ENCODE assay signal across 14 mouse cellular contexts in genomic region chr1:43225531-43226151, GRCm38 (mm10). TPM values are rescaled to one million over a fixed set of nuclear protein-coding genes. Genes with fewer than 3 reads are reported as not detected.
DNase-seq lines count a peak whose midpoint lies in the region; ATAC-seq and TF ChIP-seq lines count a peak whose summit lies in the region.
"Had no signal": no experiment of that assay in that cellular context is flagged by ENCODE, and none has a peak within 500 bp of the region (broad histone marks: within the 10 kb centered on the region; RNA-seq: fewer than 3 reads in every experiment).

No protein-coding gene starts in this region.

- H3K9me3 ChIP-seq in heart, embryonic 11.5 days (replicated peaks; ENCODE audit: control insufficient read depth, low read length) = no peaks in the 10 kb centered on the region
- H3K9me3 ChIP-seq in lung, embryonic 15.5 days = no peaks in the 10 kb centered on the region
- H3K9me3 ChIP-seq in stomach, postnatal 0 days (ENCODE audit: control insufficient read depth, low read length) = no peaks in the 10 kb centered on the region
- no peaks in the 10 kb centered on the region for H3K9me3 ChIP-seq in midbrain, embryonic 15.5 days
- H3K9me3 ChIP-seq: hindbrain, embryonic 15.5 days; liver, embryonic 12.5 days had no signal

- H3K4me1 ChIP-seq in heart, embryonic 11.5 days (ENCODE audit: control insufficient read depth, insufficient read depth, low read length) = no peaks in the 10 kb centered on the region
- no peaks in the 10 kb centered on the region for H3K4me1 ChIP-seq in lung, embryonic 15.5 days
- no peaks in the 10 kb centered on the region for H3K4me1 ChIP-seq in stomach, postnatal 0 days (replicated peaks; ENCODE audit: control insufficient read depth, insufficient read depth)
- H3K4me1 ChIP-seq in midbrain, embryonic 15.5 days = no peaks in the 10 kb centered on the region
- H3K4me1 ChIP-seq: hindbrain, embryonic 15.5 days; liver, embryonic 12.5 days had no signal

- H3K36me3 ChIP-seq in heart, embryonic 11.5 days (ENCODE audit: control insufficient read depth, insufficient read depth, low read length) = no peaks in the 10 kb centered on the region
- no peaks in the 10 kb centered on the region for H3K36me3 ChIP-seq in lung, embryonic 15.5 days
- no peaks in the 10 kb centered on the region for H3K36me3 ChIP-seq in stomach, postnatal 0 days (ENCODE audit: control insufficient read depth, insufficient read depth, low read length)
- H3K36me3 ChIP-seq in midbrain, embryonic 15.5 days (replicated peaks) = no peaks in the 10 kb centered on the region
- H3K36me3 ChIP-seq: hindbrain, embryonic 15.5 days; liver, embryonic 12.5 days had no signal

- no peak overlapping the region for H3K4me3 ChIP-seq in heart, embryonic 11.5 days (ENCODE audit: low read depth, low read length)
- no peak overlapping the region for H3K4me3 ChIP-seq in lung, embryonic 15.5 days
- no peak overlapping the region for H3K4me3 ChIP-seq in stomach, postnatal 0 days (ENCODE audit: low read depth, low read length)
- H3K4me3 ChIP-seq in midbrain, embryonic 15.5 days = no peak overlapping the region
- H3K4me3 ChIP-seq: hindbrain, embryonic 15.5 days; liver, embryonic 12.5 days had no signal

- no peak for TF ChIP-seq EP300 in stomach, postnatal 0 days (optimal IDR thresholded peaks at IDR 0.05)

- TF ChIP-seq CTCF in stomach, postnatal 0 days (IDR thresholded peaks at IDR 0.05; ENCODE audit: low read depth) = no peak

- 68% methylated on average over 8 of the region's 8 CpGs for WGBS in heart, embryonic 11.5 days (ENCODE audit: insufficient replicate concordance)
- WGBS in lung, embryonic 15.5 days = 62% methylated on average over 8 of the region's 8 CpGs
- WGBS in stomach, postnatal 0 days = 53% methylated on average over 8 of the region's 8 CpGs
- WGBS in midbrain, embryonic 15.5 days = 60% methylated on average over 8 of the region's 8 CpGs

- H3K9ac ChIP-seq in heart, embryonic 11.5 days (ENCODE audit: low read depth, low read length) = no peak overlapping the region
- H3K9ac ChIP-seq in lung, embryonic 15.5 days = no peak overlapping the region
- H3K9ac ChIP-seq in stomach, postnatal 0 days (ENCODE audit: low read length) = no peak overlapping the region
- no peak overlapping the region for H3K9ac ChIP-seq in midbrain, embryonic 15.5 days
- H3K9ac ChIP-seq: hindbrain, embryonic 15.5 days; liver, embryonic 12.5 days had no signal

- no peaks in the 10 kb centered on the region for H3K27me3 ChIP-seq in heart, embryonic 11.5 days (ENCODE audit: control insufficient read depth, insufficient read depth, low read length)
- no peaks in the 10 kb centered on the region for H3K27me3 ChIP-seq in lung, embryonic 15.5 days
- H3K27me3 ChIP-seq in stomach, postnatal 0 days (ENCODE audit: control insufficient read depth, insufficient read depth, low read length) = no peaks in the 10 kb centered on the region
- no peaks in the 10 kb centered on the region for H3K27me3 ChIP-seq in midbrain, embryonic 15.5 days (replicated peaks)
- H3K27me3 ChIP-seq: CH12.LX; hindbrain, embryonic 15.5 days; liver, embryonic 12.5 days had no signal

- DNase-seq in heart, adult 9 months (ENCODE audit: low spot score in 2 of 2) = no peak
- no peak for DNase-seq in lung, postnatal 10 days
- DNase-seq in stomach, postnatal 0 days (ENCODE audit: low spot score) = no peak
- no peak for DNase-seq in T-cell, adult 2 months (ENCODE audit: low spot score)
- DNase-seq: cerebellum, postnatal 14 days; thymus, adult 2 months had no signal

- no peak overlapping the region for H3K4me2 ChIP-seq in heart, embryonic 11.5 days
- no peak overlapping the region for H3K4me2 ChIP-seq in lung, embryonic 15.5 days
- H3K4me2 ChIP-seq in stomach, postnatal 0 days (replicated peaks; ENCODE audit: low read depth) = no peak overlapping the region
- H3K4me2 ChIP-seq in midbrain, embryonic 15.5 days = no peak overlapping the region
- H3K4me2 ChIP-seq: hindbrain, embryonic 15.5 days; liver, embryonic 12.5 days had no signal

- 0 out of 2 replicates have a peak overlapping the region, but pooled peaks have one; percentile 29 for H3K27ac ChIP-seq in heart, embryonic 11.5 days (ENCODE audit: low read depth, low read length)
- peak overlapping the region; percentile 11; the same call in 1 of the 2 replicates for H3K27ac ChIP-seq in lung, embryonic 15.5 days
- no peak overlapping the region for H3K27ac ChIP-seq in stomach, postnatal 0 days (replicated peaks)
- H3K27ac ChIP-seq in midbrain, embryonic 15.5 days = no peak overlapping the region
- H3K27ac ChIP-seq: hindbrain, embryonic 15.5 days; liver, embryonic 12.5 days; macrophage had no signal

- no peak for ATAC-seq in heart, embryonic 11.5 days (replicated peaks; ENCODE audit: insufficient number of reproducible peaks, low FRiP score, low TSS enrichment)
- no peak for ATAC-seq in lung, embryonic 15.5 days (ENCODE audit: borderline replicate concordance, extremely low read depth, low FRiP score, low TSS enrichment)
- ATAC-seq in granulocyte monocyte progenitor cell, adult 5-6 weeks (replicated peaks; ENCODE audit: poor library complexity, severe bottlenecking) = peak; percentile 59
- ATAC-seq in stomach, postnatal 0 days (ENCODE audit: low FRiP score, low TSS enrichment) = peak; percentile 60; the same call in 1 of the 2 replicates
- no peak for ATAC-seq in midbrain, embryonic 15.5 days (replicated peaks)
- ATAC-seq: liver, embryonic 12.5 days had no signal

RNA-seq across cellular contexts. Expression of gene Fhl2, which starts 28.9 kb away (rescaled TPM):
- 181 and 186 TPM in 2 replicates for polyA plus RNA-seq in heart, embryonic 11.5 days (2014; fragmentation: Nextera tagmentation; extraction: Ambion mirVana)
- 35.0 and 36.9 TPM in 2 replicates for polyA plus RNA-seq in lung, embryonic 15.5 days (2015; fragmentation: Nextera tagmentation; extraction: Ambion mirVana)
- not detected in 2 replicates for total RNA-seq in granulocyte monocyte progenitor cell, adult 5-6 weeks (2014; fragmentation: Nextera tagmentation)
- total RNA-seq in granulocyte monocyte progenitor cell, adult 5-6 weeks (2017) = 0.88 TPM in 1 of 2 replicates, not detected in the other
- 124 and 126 TPM in 2 replicates for polyA plus RNA-seq in stomach, postnatal 0 days (2015; fragmentation: Nextera tagmentation; extraction: Ambion mirVana)
- 24.7 and 25.7 TPM in 2 replicates for polyA plus RNA-seq in midbrain, embryonic 15.5 days (2015; fragmentation: Nextera tagmentation; extraction: Ambion mirVana)
- polyA plus RNA-seq: macrophage had no signal

Comparison
In these comparisons a context has a peak if more than half of its experiments do, and no peak if none do; other contexts are left out.
1. ATAC-seq: peak in granulocyte monocyte progenitor cell, adult 5-6 weeks (single experiment) and stomach, postnatal 0 days (single experiment); none in heart, embryonic 11.5 days (single experiment), lung, embryonic 15.5 days (single experiment) and midbrain, embryonic 15.5 days (single experiment).
2. H3K27ac ChIP-seq: peak in heart, embryonic 11.5 days (single experiment) and lung, embryonic 15.5 days (single experiment); none in stomach, postnatal 0 days (single experiment) and midbrain, embryonic 15.5 days (single experiment).